8 mouse cellular contexts compared by ENCODE assay signal in the genomic region with DNA sequence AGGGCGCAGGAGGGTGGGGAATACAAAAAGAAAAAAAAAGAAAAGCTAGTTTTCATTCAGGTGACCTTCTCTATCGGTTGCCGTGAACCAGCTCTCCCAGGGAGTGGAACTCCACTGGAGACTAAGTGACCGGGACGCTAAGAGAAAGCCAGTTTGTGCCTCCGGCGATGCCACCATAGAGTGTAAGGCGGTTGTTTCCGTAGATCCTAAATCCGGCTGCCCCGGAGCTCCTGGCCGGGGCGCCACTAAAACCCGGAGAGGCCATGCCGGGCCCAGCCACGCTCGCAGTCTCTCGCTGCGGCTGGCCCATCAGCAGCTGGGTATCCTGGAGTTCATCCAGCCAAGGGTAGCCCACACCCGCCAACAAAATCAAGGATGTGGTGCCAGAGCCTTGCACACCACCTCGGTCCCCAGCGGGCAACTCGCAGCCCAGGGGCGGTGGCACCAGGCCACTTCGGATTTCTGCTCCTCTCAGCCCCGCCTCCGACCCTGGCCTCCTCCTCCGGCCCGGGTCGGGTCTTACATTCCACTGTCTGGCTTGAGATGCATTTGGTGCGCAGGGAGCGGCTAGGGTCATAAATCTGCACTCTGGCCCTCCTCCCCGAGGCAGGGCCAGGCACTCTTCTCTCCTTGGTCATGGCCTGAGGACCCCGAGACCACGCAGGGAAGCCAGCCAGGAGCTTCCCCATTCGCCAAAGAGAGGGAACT. TPM values are rescaled to one million over a fixed set of nuclear protein-coding genes. Genes with fewer than 3 reads are reported as not detected.
A peak's percentile ranks its signal among the peaks of the same experiment; 100 is the strongest.
DNase-seq lines count a peak whose midpoint lies in the region; ATAC-seq and TF ChIP-seq lines count a peak whose summit lies in the region.

No protein-coding gene starts in this region.

- TF ChIP-seq POLR2A in bone marrow, adult 2 months (IDR thresholded peaks at IDR 0.05; ENCODE audit: borderline replicate concordance, control insufficient read depth, low read depth, low read length) = peak; percentile 90; the same call in 1 of the 2 replicates
- TF ChIP-seq POLR2A in testis, adult 2 months (IDR thresholded peaks at IDR 0.05; ENCODE audit: control insufficient read depth, low read depth, low read length) = peak; percentile 59; the same call in 1 of the 2 replicates

- no peak for TF ChIP-seq CTCF in bone marrow, adult 2 months (IDR thresholded peaks at IDR 0.05; ENCODE audit: control insufficient read depth, insufficient read depth, low read length)
- no peak for TF ChIP-seq CTCF in liver, embryonic 14.5 days (IDR thresholded peaks at IDR 0.05; ENCODE audit: low read depth)
- TF ChIP-seq CTCF in testis, adult 2 months (IDR thresholded peaks at IDR 0.05; ENCODE audit: control insufficient read depth, insufficient read depth, insufficient replicate concordance, low read depth, low read length) = no peak

- H3K4me2 ChIP-seq in heart, embryonic 13.5 days = peak overlapping the region; percentile 76
- H3K4me2 ChIP-seq in kidney, embryonic 16.5 days (replicated peaks; ENCODE audit: low read depth, low read length) = peak overlapping the region; percentile 87
- peak overlapping the region; percentile 71 for H3K4me2 ChIP-seq in liver, embryonic 14.5 days (ENCODE audit: low read depth)
- peak overlapping the region; percentile 78 for H3K4me2 ChIP-seq in neural tube, embryonic 11.5 days (ENCODE audit: low read depth)

- no peaks in the 10 kb centered on the region for H3K9me3 ChIP-seq in heart, embryonic 13.5 days
- no peaks in the 10 kb centered on the region for H3K9me3 ChIP-seq in kidney, embryonic 16.5 days (ENCODE audit: low read length)
- no peaks in the 10 kb centered on the region for H3K9me3 ChIP-seq in liver, embryonic 14.5 days (ENCODE audit: control insufficient read depth, low read length)
- H3K9me3 ChIP-seq in neural tube, embryonic 11.5 days (ENCODE audit: control insufficient read depth, low read length) = no peaks in the 10 kb centered on the region

- no peak for TF ChIP-seq EP300 in liver, embryonic 14.5 days (IDR thresholded peaks at IDR 0.05; ENCODE audit: low read depth)

- ATAC-seq in heart, embryonic 13.5 days (ENCODE audit: extremely low read depth, insufficient number of reproducible peaks, low FRiP score, low TSS enrichment) = peak; percentile 25; the same call in 1 of the 2 replicates
- peak; percentile 64 for ATAC-seq in kidney, embryonic 16.5 days (ENCODE audit: low FRiP score, low TSS enrichment)
- ATAC-seq in liver, embryonic 14.5 days (ENCODE audit: insufficient read depth) = peak; percentile 14; the same call in 1 of the 2 replicates
- peak; percentile 36 for ATAC-seq in neural tube, embryonic 11.5 days (ENCODE audit: insufficient read depth, low FRiP score, low TSS enrichment)

- no peaks in the 10 kb centered on the region for H3K36me3 ChIP-seq in heart, embryonic 13.5 days
- no peaks in the 10 kb centered on the region for H3K36me3 ChIP-seq in kidney, embryonic 16.5 days (ENCODE audit: insufficient read depth, low read length)
- H3K36me3 ChIP-seq in liver, embryonic 14.5 days (replicated peaks; ENCODE audit: control insufficient read depth, insufficient read depth, low read depth) = no peaks in the 10 kb centered on the region
- H3K36me3 ChIP-seq in neural tube, embryonic 11.5 days (ENCODE audit: control insufficient read depth, insufficient read depth, low read length) = no peaks in the 10 kb centered on the region
- H3K36me3 ChIP-seq in testis, adult 2 months (ENCODE audit: control insufficient read depth, insufficient read depth, low read length) = no peaks in the 10 kb centered on the region

- H3K27ac ChIP-seq in bone marrow, adult 2 months (ENCODE audit: control insufficient read depth, insufficient read depth, low read depth, low read length, poor library complexity) = peak overlapping the region; percentile 85
- H3K27ac ChIP-seq in heart, embryonic 13.5 days (replicated peaks) = peak overlapping the region; percentile 100
- H3K27ac ChIP-seq in kidney, embryonic 16.5 days (ENCODE audit: low read length) = peak overlapping the region; percentile 100
- peak overlapping the region; percentile 53 for H3K27ac ChIP-seq in liver, embryonic 14.5 days
- H3K27ac ChIP-seq in neural tube, embryonic 11.5 days (ENCODE audit: low read depth, low read length) = peak overlapping the region; percentile 100
- peak overlapping the region; percentile 82 for H3K27ac ChIP-seq in testis, adult 2 months (ENCODE audit: control insufficient read depth, insufficient read depth, low read depth, low read length)

- WGBS in bone marrow, adult 2 months = under 1% methylated on average over 36 of the region's 36 CpGs
- 0% methylated on average over 36 of the region's 36 CpGs for WGBS in heart, embryonic 13.5 days
- under 1% methylated on average over 36 of the region's 36 CpGs for WGBS in kidney, embryonic 16.5 days
- under 1% methylated on average over 36 of the region's 36 CpGs for WGBS in liver, embryonic 14.5 days (ENCODE audit: insufficient replicate concordance)
- WGBS in neural tube, embryonic 11.5 days = under 1% methylated on average over 36 of the region's 36 CpGs

- H3K27me3 ChIP-seq in heart, embryonic 13.5 days (replicated peaks) = no peaks in the 10 kb centered on the region
- no peaks in the 10 kb centered on the region for H3K27me3 ChIP-seq in kidney, embryonic 16.5 days (ENCODE audit: insufficient read depth, low read length)
- peaks cover 86% of the 10 kb centered on the region for H3K27me3 ChIP-seq in liver, embryonic 14.5 days (ENCODE audit: control insufficient read depth, insufficient read depth, low read length)
- H3K27me3 ChIP-seq in neural tube, embryonic 11.5 days (ENCODE audit: control insufficient read depth, insufficient read depth, low read length) = no peaks in the 10 kb centered on the region
- H3K27me3 ChIP-seq in testis, adult 2 months (ENCODE audit: control insufficient read depth, insufficient read depth, low read length) = no peaks in the 10 kb centered on the region

- peak overlapping the region; percentile 98 for H3K9ac ChIP-seq in heart, embryonic 13.5 days
- peak overlapping the region; percentile 98 for H3K9ac ChIP-seq in kidney, embryonic 16.5 days (replicated peaks; ENCODE audit: low read length)
- peak overlapping the region; percentile 1 for H3K9ac ChIP-seq in liver, embryonic 14.5 days (replicated peaks)
- peak overlapping the region; percentile 100 for H3K9ac ChIP-seq in neural tube, embryonic 11.5 days (ENCODE audit: low read length)

- H3K4me1 ChIP-seq in bone marrow, adult 2 months (ENCODE audit: control insufficient read depth, insufficient read depth, low read length) = no peaks in the 10 kb centered on the region
- H3K4me1 ChIP-seq in heart, embryonic 13.5 days = peaks cover 34% of the 10 kb centered on the region
- H3K4me1 ChIP-seq in kidney, embryonic 16.5 days (ENCODE audit: insufficient read depth, low read length) = peaks cover 33% of the 10 kb centered on the region
- peaks cover 0 to 4% of the 10 kb centered on the region in 2 experiments; a peak in 1 of 4 replicates for H3K4me1 ChIP-seq in liver, embryonic 14.5 days (replicated peaks; ENCODE audit: control insufficient read depth in 2 of 2, insufficient read depth in 2 of 2, low read length in 1 of 2)
- peaks cover 14% of the 10 kb centered on the region for H3K4me1 ChIP-seq in neural tube, embryonic 11.5 days (ENCODE audit: control insufficient read depth, insufficient read depth, low read length)
- H3K4me1 ChIP-seq in testis, adult 2 months (ENCODE audit: control insufficient read depth, insufficient read depth, low read length) = peaks cover 17% of the 10 kb centered on the region

- H3K4me3 ChIP-seq in bone marrow, adult 2 months (replicated peaks; ENCODE audit: control insufficient read depth, low read depth, low read length) = peak overlapping the region; percentile 80
- H3K4me3 ChIP-seq in heart, embryonic 13.5 days = peak overlapping the region; percentile 94
- peak overlapping the region; percentile 74 for H3K4me3 ChIP-seq in kidney, embryonic 16.5 days (ENCODE audit: low read length)
- H3K4me3 ChIP-seq in liver, embryonic 14.5 days (ENCODE audit: insufficient read depth in 1 of 2, low read depth in 2 of 2, low read length in 2 of 2) = peak overlapping the region; percentile 50 to 59
- peak overlapping the region; percentile 98 for H3K4me3 ChIP-seq in neural tube, embryonic 11.5 days (ENCODE audit: low read depth, low read length)
- peak overlapping the region; percentile 69 for H3K4me3 ChIP-seq in testis, adult 2 months (ENCODE audit: control insufficient read depth, low read depth, low read length)

- DNase-seq in 416B (ENCODE audit: low read depth) = peak; percentile 94
- DNase-seq in fat pad, adult 2 months (ENCODE audit: extremely low read depth, low read depth, low spot score) = peak; percentile 50
- no peak for DNase-seq in liver, embryonic 14.5 days (ENCODE audit: low read depth in 3 of 3, low spot score in 3 of 3)
- peak; percentile 92 for DNase-seq in neural tube, embryonic 11.5 days (ENCODE audit: low spot score)

RNA-seq across cellular contexts. Expression of gene Tnrc18, which starts 4.0 kb away (rescaled TPM):
- 24.3 and 57.5 TPM in 2 replicates for polyA plus RNA-seq in bone marrow, adult 2 months (2011; ENCODE audit: insufficient read depth, insufficient read length, low replicate concordance, missing spikeins)
- polyA plus RNA-seq in heart, embryonic 13.5 days (2015; fragmentation: Nextera tagmentation; extraction: Ambion mirVana) = 15.9 and 18.6 TPM in 2 replicates
- 18.2 and 20.6 TPM in 2 replicates for polyA plus RNA-seq in kidney, embryonic 16.5 days (2015; fragmentation: Nextera tagmentation; extraction: Ambion mirVana)
- 2.3 and 2.8 TPM in 2 replicates for polyA plus RNA-seq in liver, embryonic 14.5 days (2012; rRNA removed)
- 2.9 and 3.4 TPM in 2 replicates for polyA plus RNA-seq in liver, embryonic 14.5 days (2014; fragmentation: Nextera tagmentation; extraction: Ambion mirVana)
- polyA plus RNA-seq in neural tube, embryonic 11.5 days (2014; fragmentation: Nextera tagmentation; extraction: Ambion mirVana) = 32.5 and 34.7 TPM in 2 replicates
- 35.9 and 39.9 TPM in 2 replicates for polyA plus RNA-seq in testis, adult 2 months (2012; rRNA removed)

Comparison
In these comparisons a context has a peak if more than half of its experiments do, and no peak if none do; other contexts are left out.
1. DNase-seq: peak in 416B (single experiment), fat pad, adult 2 months (single experiment) and neural tube, embryonic 11.5 days (single experiment); none in liver, embryonic 14.5 days (0 of 3).
2. ATAC-seq: peak in every context shown above with its lines; median percentile 64 in kidney, embryonic 16.5 days; 36 in neural tube, embryonic 11.5 days; 25 in heart, embryonic 13.5 days; 14 in liver, embryonic 14.5 days.
3. H3K9ac ChIP-seq: peak in every context shown above with its lines; median percentile 100 in neural tube, embryonic 11.5 days; 98 in heart, embryonic 13.5 days; 98 in kidney, embryonic 16.5 days; 1 in liver, embryonic 14.5 days.
4. Peak in every context shown above with its lines, with median percentiles within 50 percentile points of each other: H3K27ac ChIP-seq, H3K4me3 ChIP-seq and H3K4me2 ChIP-seq.